Mouse (Mus musculus) hindbrain, postnatal 0 days (tissue): ENCODE data around the gene Rbsn. TPM values are rescaled to one million over a fixed set of nuclear protein-coding genes. Genes with fewer than 3 reads are reported as not detected.

Experiments
- ATAC-seq: fragments of 200-750 bp; cut with Nextera tagmentation; 2 replicates; pipeline ENCODE4 v1.8.0; 2017; ENCODE audit warnings: mild to moderate bottlenecking, moderate TSS enrichment, moderate library complexity
- DNase-seq: peaks from one replicate; pipeline ENCODE4 v3.0.0-alpha.2; 2015; ENCODE audit warnings: low spot score
- H3K27ac ChIP-seq: fragments of 300-500 bp; sonication (generic); 2 replicates; pipeline ENCODE4 v1.5.1; 2014; ENCODE audit warnings: mild to moderate bottlenecking
- H3K27me3 ChIP-seq: fragments of 300-500 bp; sonication (generic); 2 replicates; pipeline ENCODE4 v1.6.1; 2014; ENCODE audit warnings: low read length, mixed read lengths; ENCODE audit not compliant: insufficient read depth
- H3K36me3 ChIP-seq: fragments of 300-500 bp; sonication (generic); 2 replicates; pipeline ENCODE4 v1.6.1; 2014; ENCODE audit warnings: low read length, mixed read lengths; ENCODE audit not compliant: insufficient read depth
- H3K4me1 ChIP-seq: fragments of 300-500 bp; sonication (generic); 2 replicates; pipeline ENCODE4 v1.6.1; 2014; ENCODE audit warnings: antibody characterized with exemption, low read length, mixed read lengths; ENCODE audit not compliant: insufficient read depth
- H3K4me2 ChIP-seq: fragments of 300-500 bp; sonication (generic); 2 replicates; pipeline ENCODE4 v1.6.1; 2014; ENCODE audit warnings: low read depth, mild to moderate bottlenecking, low read length, moderate library complexity, mixed read lengths
- H3K4me3 ChIP-seq: fragments of 300-500 bp; sonication (generic); 2 replicates; pipeline ENCODE4 v1.5.1; 2014; ENCODE audit warnings: low read length
- H3K9ac ChIP-seq: fragments of 300-500 bp; sonication (generic); replicated peaks from 2 replicates; pipeline ENCODE4 v1.6.1; 2014; ENCODE audit warnings: mild to moderate bottlenecking, low read length, moderate library complexity, mixed read lengths
- H3K9me3 ChIP-seq: fragments of 300-500 bp; sonication (generic); 2 replicates; pipeline ENCODE4 v1.6.1; 2016; ENCODE audit warnings: low read length, mixed read lengths
- CTCF ChIP-seq: IDR thresholded peaks from 2 replicates; pipeline ENCODE4 v1.5.1; 2016; ENCODE audit warnings: antibody characterized with exemption, control low read depth, low read depth
- WGBS: fragments of 180-500 bp; shearing (Covaris S2); extraction: QIAGEN DNeasy Blood & Tissue Kit; methylation state at CpG from one replicate; pipeline ENCODE4 v1.1.7; 2014; 5-methylcytosine and 5-hydroxymethylcytosine counted together
- polyA plus RNA-seq: library from polyadenylated mRNA; unstranded; fragments of >200 nt; fragmentation: Nextera tagmentation; extraction: Ambion mirVana; gene quantifications from 2 replicates; pipeline ENCODE4 v1.2.1, GENCODE M21; 2015
- total RNA-seq: library from RNA; depleted of rRNA; stranded (reverse); fragments of >200 nt; gene quantifications from 2 replicates; pipeline ENCODE4 v1.2.3, GENCODE M21; 2014

Rbsn gene
- total and polyA plus RNA-seq, 2 experiments from 2014 or later, result 29.0 to 36.0 TPM

GRCm38 (mm10) chr6:92224981-92225380 lies 10.3 kb upstream of the Rbsn start:
- H3K4me3 ChIP-seq, result no peak overlapping the region
- ATAC-seq (no peak), DNase-seq (no peak)
- no peaks in the 10 kb centered on the region for H3K9me3 ChIP-seq
- 66% methylated on average over 1 of the region's 1 CpGs for WGBS
- H3K4me1 ChIP-seq, result no peaks in the 10 kb centered on the region
- no peaks in the 10 kb centered on the region for H3K27me3 ChIP-seq
- H3K9ac ChIP-seq, result no peak overlapping the region
- no peak overlapping the region for H3K4me2 ChIP-seq
- no peak for TF ChIP-seq CTCF
- H3K36me3 ChIP-seq, result no peaks in the 10 kb centered on the region
- no peak overlapping the region for H3K27ac ChIP-seq

GRCm38 (mm10) chr6:92222021-92222420 lies 7.3 kb upstream of the Rbsn start:
- Histone ChIP-seq H3K4me1 (no peaks in the 10 kb centered on the region), H3K9ac (no peak overlapping the region), H3K9me3 (no peaks in the 10 kb centered on the region), H3K4me2 (no peak overlapping the region), H3K36me3 (no peaks in the 10 kb centered on the region), H3K27me3 (no peaks in the 10 kb centered on the region), H3K4me3 (no peak overlapping the region), H3K27ac (no peak overlapping the region)
- ATAC-seq (no peak), DNase-seq (no peak)
- TF ChIP-seq CTCF, result no peak
- 85% methylated on average over 3 of the region's 3 CpGs for WGBS

- H3K4me1 ChIP-seq, result no peaks in the 10 kb centered on the region
- H3K27me3 ChIP-seq, result no peaks in the 10 kb centered on the region
- no peak overlapping the region for H3K4me3 ChIP-seq
- no peak for DNase-seq
- no peak overlapping the region for H3K27ac ChIP-seq
- WGBS, result 83% methylated on average over 6 of the region's 6 CpGs
- no peak overlapping the region for H3K4me2 ChIP-seq
- no peak overlapping the region for H3K9ac ChIP-seq
- H3K9me3 ChIP-seq, result no peaks in the 10 kb centered on the region
- TF ChIP-seq CTCF, result no peak
- ATAC-seq, result no peak
- no peaks in the 10 kb centered on the region for H3K36me3 ChIP-seq
Observed at GRCm38 (mm10) chr6:92221604-92222003, 6.9 kb upstream of the Rbsn start.

- peak; percentile 74 for DNase-seq
- Histone ChIP-seq H3K27ac (no peak overlapping the region), H3K4me3 (no peak overlapping the region), H3K4me2 (no peak overlapping the region), H3K9ac (no peak overlapping the region), H3K36me3 (no peaks in the 10 kb centered on the region), H3K27me3 (no peaks in the 10 kb centered on the region), H3K4me1 (no peaks in the 10 kb centered on the region), H3K9me3 (no peaks in the 10 kb centered on the region)
- 54% methylated on average over 3 of the region's 3 CpGs for WGBS
- peak; percentile 53; the same call in 1 of the 2 replicates for ATAC-seq
- peak; percentile 80 for TF ChIP-seq CTCF
Observed at GRCm38 (mm10) chr6:92219445-92219844, 4.7 kb upstream of the Rbsn start.

- H3K4me2 ChIP-seq, result peak overlapping the region; percentile 97
- H3K9me3 ChIP-seq, result no peaks in the 10 kb centered on the region
- DNase-seq (peak; percentile 69), ATAC-seq (peak; percentile 80)
- H3K27ac ChIP-seq, result peak overlapping the region; percentile 78
- H3K27me3 ChIP-seq, result no peaks in the 10 kb centered on the region
- H3K36me3 ChIP-seq, result peaks cover 8% of the 10 kb centered on the region; the same call in 1 of the 2 replicates
- under 1% methylated on average over 48 of the region's 48 CpGs for WGBS
- H3K4me1 ChIP-seq, result peaks cover 7% of the 10 kb centered on the region
- no peak for TF ChIP-seq CTCF
- H3K4me3 ChIP-seq, result peak overlapping the region; percentile 78
- H3K9ac ChIP-seq, result peak overlapping the region; percentile 93
Observed at GRCm38 (mm10) chr6:92214055-92214772, 511 bp downstream of the Rbsn start.

GRCm38 (mm10) chr6:92199414-92199813 lies 15.3 kb downstream of the Rbsn start:
- no peak for TF ChIP-seq CTCF
- Histone ChIP-seq H3K4me2 (no peak overlapping the region), H3K36me3 (peaks cover 56% of the 10 kb centered on the region), H3K27me3 (no peaks in the 10 kb centered on the region), H3K9me3 (no peaks in the 10 kb centered on the region), H3K27ac (no peak overlapping the region), H3K4me3 (no peak overlapping the region), H3K4me1 (no peaks in the 10 kb centered on the region), H3K9ac (no peak overlapping the region)
- no peak for DNase-seq
- ATAC-seq, result no peak
- WGBS, result 91% methylated on average over 8 of the region's 8 CpGs

- 2% methylated on average over 10 of the region's 10 CpGs for WGBS
- DNase-seq (no peak), ATAC-seq (peak; percentile 68)
- peak overlapping the region; percentile 38; the same call in 1 of the 2 replicates for H3K27ac ChIP-seq
- H3K4me2 ChIP-seq, result peak overlapping the region; percentile 72
- H3K4me3 ChIP-seq, result peak overlapping the region; percentile 56
- H3K9me3 ChIP-seq, result no peaks in the 10 kb centered on the region; the same call in 1 of the 2 replicates
- peaks cover 7% of the 10 kb centered on the region for H3K4me1 ChIP-seq
- H3K27me3 ChIP-seq, result no peaks in the 10 kb centered on the region
- peaks cover 23% of the 10 kb centered on the region for H3K36me3 ChIP-seq
- TF ChIP-seq CTCF, result peak; percentile 39; the same call in 1 of the 2 replicates
- H3K9ac ChIP-seq, result peak overlapping the region; percentile 58
Observed at GRCm38 (mm10) chr6:92184178-92184577, 30.5 kb downstream of the Rbsn start.
